Mouse (Mus musculus) natural killer cell, adult 2 months (primary cell): ENCODE measurements around the gene Sowahd.
"Not testable (repeated sequence)": the region's sequence is repeated elsewhere in the genome, so short reads cannot be mapped to it uniquely, and the experiment has no call there.

ENCODE experiments used
- DNase-seq, 2 experiments: peaks; one replicate each; pipeline ENCODE4 v3.0.0; 2022; ENCODE audit warnings: low spot score in 2 of 2

The Sowahd gene

GRCm38 (mm10) chrX:37048066-37048889 is at the start of gene Sowahd:
Sowahd (plus strand) TSS chrX:37048845.
- no peak for DNase-seq

DNA sequence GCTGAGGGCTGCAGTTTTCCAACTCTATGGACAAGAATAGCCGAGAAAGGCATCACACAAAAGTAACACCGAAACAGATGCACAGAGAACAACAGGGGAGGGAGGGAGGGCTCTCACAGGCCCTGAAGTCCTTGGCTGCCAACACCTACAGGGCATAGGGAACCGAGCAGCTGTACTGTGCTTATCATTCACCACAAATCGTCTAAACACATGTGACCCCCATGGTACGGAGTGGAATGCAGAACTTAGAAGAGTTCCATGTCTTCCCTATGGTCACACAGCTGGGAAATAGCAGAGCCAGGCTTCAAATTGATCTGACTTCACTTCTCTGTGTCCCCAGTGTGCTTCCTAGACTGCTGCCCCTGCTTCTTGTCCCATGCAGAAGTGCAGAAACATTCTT is 34.8 kb upstream of the Sowahd start:
- no peak for DNase-seq

DNA sequence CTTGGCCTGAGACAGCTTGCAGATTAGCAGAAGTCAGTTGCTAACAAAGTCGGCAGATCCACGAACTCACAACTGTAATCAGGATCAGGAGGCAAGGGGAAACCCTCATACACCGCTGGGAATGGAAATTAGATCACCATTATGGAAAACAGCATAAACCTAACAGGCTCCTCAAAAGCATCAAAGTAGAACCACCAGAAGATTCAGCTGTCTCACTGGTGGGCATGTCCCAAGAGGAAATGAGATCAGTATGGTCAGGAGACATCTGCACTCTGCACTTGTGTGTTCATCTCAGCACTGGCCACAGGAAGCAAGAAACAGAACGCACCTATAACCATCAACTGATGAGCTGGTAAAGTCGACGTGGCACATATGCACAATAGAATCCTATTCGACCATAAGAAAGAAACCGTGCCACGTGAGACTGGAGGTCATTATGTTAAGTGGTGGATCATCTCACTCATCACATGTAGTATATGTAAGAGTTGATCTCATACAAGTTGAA is 30.4 kb upstream of the Sowahd start:
- DNase-seq, result no peak

GRCm38 (mm10) chrX:37019045-37019444 is 29.6 kb upstream of the Sowahd start:
- DNase-seq, result peak in 1 of 2 experiments; percentile 1

DNA sequence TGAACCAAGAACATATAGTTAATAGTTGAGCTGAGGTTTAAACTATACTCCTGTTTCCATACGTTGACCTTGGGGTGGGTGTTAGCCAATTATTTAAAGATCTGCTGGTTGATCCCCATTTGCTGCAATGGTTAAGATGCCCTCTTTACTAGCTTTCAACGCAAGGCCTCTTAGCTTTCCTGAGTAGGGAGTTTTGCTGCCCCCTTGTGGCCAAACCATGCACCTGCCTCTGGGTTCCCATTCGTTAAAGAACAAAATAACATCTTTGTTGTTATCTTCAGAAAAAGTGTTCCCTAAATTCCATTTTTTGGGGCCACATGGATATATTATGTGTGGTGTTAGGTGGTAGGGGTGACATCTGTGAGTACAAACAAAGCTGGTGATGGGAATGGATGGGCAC is 26.0 kb upstream of the Sowahd start:
- DNase-seq, result peak; percentile 51 to 68

GRCm38 (mm10) chrX:37023652-37024309 is 24.9 kb upstream of the Sowahd start:
- DNase-seq, result no peak

DNA sequence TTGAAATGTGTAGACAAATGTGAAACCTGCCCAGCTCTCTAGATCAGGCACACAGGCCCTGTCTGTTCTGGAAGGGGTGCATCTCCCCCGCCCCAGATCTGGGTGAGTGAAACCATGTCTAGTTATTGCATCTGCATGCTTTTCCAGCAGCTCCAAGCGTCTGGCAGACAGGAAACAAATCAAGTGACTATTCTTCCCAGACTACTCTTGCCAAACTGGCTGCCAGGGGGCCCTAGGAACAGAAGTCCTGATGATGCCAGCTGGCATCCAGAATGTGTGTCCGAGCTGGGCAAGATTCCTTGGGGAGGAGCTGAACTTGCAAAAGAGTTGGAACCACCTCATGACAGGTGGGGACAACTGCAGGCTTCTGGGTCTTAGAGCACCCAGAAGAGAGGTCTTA is 20.3 kb upstream of the Sowahd start:
- no peak for DNase-seq

GRCm38 (mm10) chrX:37042726-37043125 is 5.9 kb upstream of the Sowahd start:
- peak; percentile 33 to 43 for DNase-seq

GRCm38 (mm10) chrX:37048890-37049823 is 512 bp downstream of the Sowahd start:
- DNase-seq, result no peak

DNA sequence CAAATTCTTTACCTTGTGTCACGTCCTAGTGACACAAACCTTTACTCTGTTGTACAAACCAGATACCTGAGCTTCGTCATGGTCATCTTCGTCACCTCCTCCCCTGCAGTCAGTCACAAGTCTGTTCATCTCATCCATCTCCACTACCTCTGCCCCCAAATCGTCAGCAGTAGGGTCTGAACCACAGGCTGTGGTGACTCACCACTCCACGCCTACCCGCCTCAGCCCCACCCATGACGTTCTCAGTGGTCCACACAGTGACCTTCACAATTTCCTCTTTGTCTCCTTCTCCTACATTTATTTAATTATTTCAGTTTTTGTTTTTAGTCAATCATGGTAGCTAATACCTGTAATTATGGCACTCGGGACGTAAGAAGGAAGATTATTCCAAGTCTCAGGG is 15.3 kb downstream of the Sowahd start:
- peak; percentile 40 to 57 for DNase-seq

- no peak for DNase-seq
Observed at GRCm38 (mm10) chrX:37067299-37067698, 18.7 kb downstream of the Sowahd start.

- DNase-seq, result no peak
Observed at GRCm38 (mm10) chrX:37068766-37069165, 20.1 kb downstream of the Sowahd start.

- peak; percentile 55 to 61 for DNase-seq
Observed at GRCm38 (mm10) chrX:37074262-37074892, 25.7 kb downstream of the Sowahd start.

DNA sequence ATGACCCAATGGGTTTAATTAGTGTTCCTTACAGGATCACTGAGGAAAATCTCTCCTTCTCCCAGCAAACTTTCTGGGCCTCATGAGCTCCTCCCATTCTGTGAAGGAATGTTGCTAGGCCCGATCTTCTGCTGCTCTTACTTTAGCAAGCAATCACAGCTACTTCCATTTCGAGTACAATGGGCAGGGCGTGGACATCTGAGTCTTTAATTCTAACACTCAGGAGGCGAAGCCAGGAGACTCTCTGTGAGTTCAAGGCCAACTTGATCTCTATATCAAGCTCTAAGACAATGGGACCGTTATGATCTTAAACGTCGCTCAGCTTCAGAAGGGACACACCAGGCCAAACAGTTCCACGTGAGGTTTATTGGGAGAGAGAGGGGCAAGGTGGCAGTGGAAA is 28.0 kb downstream of the Sowahd start:
- no peak for DNase-seq

- DNase-seq, result not testable (repeated sequence)
Observed at GRCm38 (mm10) chrX:37080345-37080744, 31.7 kb downstream of the Sowahd start.

GRCm38 (mm10) chrX:37081194-37081593 is 32.5 kb downstream of the Sowahd start:
- no peak for DNase-seq

DNA sequence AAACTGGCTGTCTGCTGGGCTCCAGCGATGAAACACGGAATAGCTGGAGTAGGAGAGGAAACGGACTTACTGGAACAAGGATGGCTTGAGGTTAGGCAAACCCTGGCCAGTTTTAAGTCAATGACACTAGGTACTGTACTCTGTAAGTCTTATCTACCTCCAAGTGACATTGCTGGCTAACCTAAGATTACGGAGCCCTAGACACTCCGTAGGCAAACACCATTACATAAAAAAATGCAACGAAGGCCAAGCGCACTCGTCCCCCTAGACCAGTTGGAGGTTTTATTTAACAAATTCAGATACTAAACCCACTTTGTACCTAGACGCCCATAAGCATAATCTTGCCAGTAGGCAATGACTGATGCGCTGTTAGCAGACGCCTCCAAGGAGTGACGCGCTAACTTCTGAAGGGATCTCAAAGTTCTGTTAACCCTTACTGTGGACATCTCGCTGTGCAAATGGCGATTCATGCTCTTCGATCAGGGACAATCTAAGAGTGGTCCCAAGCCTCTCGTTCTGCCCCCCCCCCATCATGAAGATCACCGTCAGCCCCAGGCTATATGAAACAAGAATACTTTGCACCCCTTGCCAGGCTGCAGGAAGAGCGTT is 35.8 kb downstream of the Sowahd start:
- peak; percentile 8 to 17 for DNase-seq

DNA sequence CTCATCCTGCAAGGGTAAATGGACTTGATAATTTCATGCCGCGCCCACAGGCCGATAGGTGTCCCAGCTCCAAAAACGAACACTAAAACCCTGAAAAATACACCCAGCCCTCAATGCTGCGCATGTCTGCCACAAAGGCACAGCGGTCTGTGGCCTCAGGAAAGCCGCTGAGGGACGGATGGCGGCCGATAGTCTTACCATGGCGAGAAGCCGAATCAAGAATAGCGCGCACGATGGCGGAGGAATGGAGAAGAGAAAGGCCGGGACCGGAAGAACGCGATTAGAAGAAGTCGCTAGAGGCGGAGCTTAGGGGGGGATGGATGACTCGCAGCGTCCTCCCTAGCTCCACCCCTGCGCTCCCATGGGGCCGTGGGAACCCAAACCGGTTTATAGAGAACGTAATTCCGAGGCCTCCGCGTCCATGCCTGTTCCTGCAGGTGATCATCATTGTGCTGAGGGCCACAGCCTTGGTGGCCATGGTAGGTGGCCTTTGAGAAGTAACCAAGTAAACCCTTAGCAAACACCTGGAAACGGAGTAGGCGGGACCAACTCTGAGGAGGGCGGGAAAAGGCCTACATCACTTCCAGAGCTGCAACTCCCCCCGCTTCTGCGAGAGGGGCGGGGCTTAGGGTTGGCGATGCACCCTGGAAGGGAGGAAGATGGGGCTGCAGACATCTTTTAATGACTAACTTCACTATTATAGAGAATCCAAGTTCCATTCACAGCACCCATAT is 36.4 kb downstream of the Sowahd start, which contains the start of gene Rpl39:
Gene Rpl39, minus strand, starts transcription at position 476 of the 734 bp plus-strand sequence.
- DNase-seq, result peak; percentile 88 to 90

- DNase-seq, result no peak
Observed at GRCm38 (mm10) chrX:37085665-37086064, 37.0 kb downstream of the Sowahd start.

GRCm38 (mm10) chrX:37088778-37089177 is 40.1 kb downstream of the Sowahd start:
- no peak for DNase-seq
